Mouse (Mus musculus) gastrocnemius, adult 2 months (tissue): Measurements from ENCODE around the gene Arhgap6. TPM values are rescaled to one million over a fixed set of nuclear protein-coding genes. Genes with fewer than 3 reads are reported as not detected.

Source experiments
- DNase-seq: peaks from one replicate; pipeline ENCODE4 v3.0.0; 2022
- H3K27ac ChIP-seq: fragments of 200-600 bp; 2 replicates; pipeline ENCODE4 v1.8.1; 2022; ENCODE audit warnings: mild to moderate bottlenecking
- H3K4me3 ChIP-seq: fragments of 200-600 bp; 2 replicates; pipeline ENCODE4 v1.8.1; 2022; ENCODE audit warnings: mild to moderate bottlenecking, moderate library complexity
- CTCF ChIP-seq: fragments of 200-600 bp; IDR thresholded peaks from 2 replicates; pipeline ENCODE4 v1.8.1; 2022; ENCODE audit warnings: antibody characterized with exemption, mild to moderate bottlenecking, moderate library complexity
- intact Hi-C: fragments of 180-260 bp; cut with DNase I; formaldehyde crosslinking; loops from one replicate; pipeline ENCODE4 v1.15.1; 2025
- total RNA-seq, 2 experiments: library from RNA; stranded (reverse); gene quantifications; 2 replicates each; pipeline ENCODE4 v1.2.3; 2021

Arhgap6 gene
- total RNA-seq, 2 experiments from 2014 or later, result 3.3 to 3.5 TPM

DNA sequence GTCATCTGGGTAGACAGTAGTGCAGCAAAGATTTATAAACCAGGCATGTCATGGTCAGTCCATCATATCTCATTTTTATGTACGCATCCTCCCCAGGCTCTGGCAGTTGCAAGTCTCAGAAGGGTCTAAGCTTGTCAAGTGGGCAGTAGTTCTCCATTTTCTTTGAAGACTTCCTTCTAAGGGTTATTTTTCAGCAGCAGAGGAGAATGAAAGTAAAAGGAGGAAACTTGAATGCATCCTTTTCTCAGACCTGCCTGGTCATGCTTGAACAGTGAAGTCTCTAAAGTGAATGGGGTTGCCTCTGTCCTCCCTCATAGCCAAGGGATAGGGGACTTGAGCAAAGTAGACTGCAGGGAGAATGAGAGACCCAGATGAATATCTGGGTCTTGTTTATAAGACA is 239.5 kb downstream of the Arhgap6 start:
- no peak for DNase-seq
- H3K27ac ChIP-seq, result no peak overlapping the region
- no peak overlapping the region for H3K4me3 ChIP-seq
- intact Hi-C loops, result loop anchor here (10.0 kb wide), 1 partner anchor 90 kb away; no protein-coding TSS in a partner anchor
- no peak for TF ChIP-seq CTCF

DNA sequence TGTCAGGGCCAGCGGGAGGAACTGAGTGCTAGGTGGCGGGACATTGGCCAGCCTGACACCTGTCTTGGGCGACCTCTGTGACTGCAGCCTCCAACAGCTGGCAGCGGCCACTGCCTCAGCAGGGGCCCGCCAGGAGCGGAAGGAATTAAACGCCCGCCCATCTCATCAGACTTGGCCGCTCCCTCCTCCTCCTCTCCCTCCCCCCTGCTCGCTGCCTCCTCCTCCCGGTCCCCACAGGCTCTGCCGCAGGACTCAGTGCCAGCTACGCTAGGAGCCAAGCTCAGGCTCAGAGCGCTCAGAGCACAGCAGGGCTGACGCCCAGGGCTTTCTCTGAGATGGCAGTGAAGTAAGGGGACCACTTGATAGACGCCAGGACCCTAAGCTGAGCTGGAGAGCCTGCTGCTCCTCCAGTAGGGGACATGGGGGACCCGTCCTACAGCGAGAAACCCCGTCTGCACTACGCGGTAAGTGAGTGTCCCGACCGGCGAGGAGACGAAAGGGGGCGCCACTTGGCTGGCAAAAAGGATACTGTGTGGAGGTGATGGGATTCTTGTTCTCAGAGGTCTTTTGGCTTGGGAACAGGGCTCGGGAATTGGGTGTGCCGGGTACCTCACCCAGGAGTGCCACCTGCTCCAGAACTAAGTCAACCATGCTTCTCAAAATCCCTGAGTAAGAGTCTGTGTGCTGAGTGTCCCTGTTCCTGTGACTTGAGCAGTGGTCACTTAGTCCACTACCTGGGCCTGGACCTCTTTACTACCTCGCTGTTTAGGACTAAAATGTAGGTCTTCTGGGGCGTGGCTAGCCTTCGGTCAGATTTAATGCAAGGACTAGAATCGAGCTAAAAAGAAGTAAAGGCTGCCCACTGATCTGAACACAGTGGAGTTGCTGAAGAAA is 241.8 kb downstream of the Arhgap6 start:
- TF ChIP-seq CTCF, result peak; percentile 54
- peak overlapping the region; percentile 85 for H3K27ac ChIP-seq
- peak; percentile 86 for DNase-seq
- peak overlapping the region; percentile 74 for H3K4me3 ChIP-seq
- intact Hi-C loops, result loop anchor here (5.0 to 10.0 kb wide), 2 partner anchors 51 to 92 kb away; no protein-coding TSS in a partner anchor

DNA sequence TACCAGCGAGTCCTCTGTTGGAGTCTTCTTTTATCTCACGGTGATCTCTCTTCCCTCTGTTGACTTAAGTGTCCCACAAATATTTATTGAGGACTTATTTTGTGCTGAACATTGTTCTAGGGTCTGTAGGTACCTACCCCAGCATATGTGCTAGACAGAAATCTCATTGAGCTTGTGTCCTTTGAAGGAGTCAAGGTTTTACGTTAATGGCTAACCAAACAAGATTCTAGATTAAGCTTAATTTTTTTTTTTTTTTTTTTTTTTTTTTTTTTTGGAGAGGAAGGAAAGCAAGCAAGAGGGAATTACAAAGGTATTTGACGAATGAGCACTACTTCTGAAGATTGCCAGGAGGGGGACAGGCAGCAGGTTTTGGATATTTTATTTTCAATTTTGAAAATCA is 242.5 kb downstream of the Arhgap6 start:
- peak overlapping the region; percentile 74 for H3K4me3 ChIP-seq
- no peak for TF ChIP-seq CTCF
- intact Hi-C loops, result loop anchor here (5.0 to 10.0 kb wide), 2 partner anchors 50 to 93 kb away; no protein-coding TSS in a partner anchor
- H3K27ac ChIP-seq, result peak overlapping the region; percentile 85
- DNase-seq, result no peak

DNA sequence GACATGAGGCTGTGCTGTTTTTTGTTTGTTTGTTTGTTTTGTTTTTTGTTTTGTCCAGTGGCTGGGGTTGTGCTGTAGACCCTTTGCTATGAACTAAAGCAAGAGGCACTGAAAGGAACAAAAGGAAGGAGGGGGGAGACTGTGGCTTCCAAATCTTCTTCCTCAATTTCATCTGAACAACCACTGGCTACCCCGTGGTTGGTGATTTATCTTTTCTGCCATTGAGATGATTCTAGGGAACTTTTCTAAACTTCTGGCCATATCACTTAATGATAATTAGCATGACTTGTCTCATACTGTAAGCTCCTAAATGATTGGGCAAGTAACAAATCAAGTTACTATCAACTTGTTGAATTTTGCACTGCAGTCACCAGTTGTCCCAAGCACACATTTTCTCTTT is 249.0 kb downstream of the Arhgap6 start:
- no peak overlapping the region for H3K4me3 ChIP-seq
- H3K27ac ChIP-seq, result no peak overlapping the region
- intact Hi-C loops, result no loop called here
- no peak for TF ChIP-seq CTCF
- no peak for DNase-seq

DNA sequence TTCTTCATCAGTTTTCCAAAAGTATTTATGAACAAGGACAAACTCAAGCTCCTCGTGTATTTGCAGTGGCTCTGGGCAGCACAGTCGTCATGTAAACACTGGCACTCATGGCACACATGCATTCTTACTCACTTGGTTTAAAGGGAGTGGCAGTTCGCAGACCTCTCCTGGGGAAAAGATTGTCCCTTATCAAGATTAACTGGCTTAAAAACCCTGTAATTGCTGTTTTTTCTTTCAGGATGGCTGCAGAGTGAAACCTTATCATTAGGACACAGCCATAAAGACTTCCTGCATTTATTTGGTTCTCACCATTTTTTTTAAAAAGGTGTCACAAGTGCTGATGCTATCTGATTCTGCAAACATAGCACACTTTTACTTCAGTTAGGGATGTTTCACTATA is 252.7 kb downstream of the Arhgap6 start:
- TF ChIP-seq CTCF, result no peak
- Histone ChIP-seq H3K27ac (no peak overlapping the region), H3K4me3 (no peak overlapping the region)
- DNase-seq, result no peak
- intact Hi-C loops, result no loop called here

DNA sequence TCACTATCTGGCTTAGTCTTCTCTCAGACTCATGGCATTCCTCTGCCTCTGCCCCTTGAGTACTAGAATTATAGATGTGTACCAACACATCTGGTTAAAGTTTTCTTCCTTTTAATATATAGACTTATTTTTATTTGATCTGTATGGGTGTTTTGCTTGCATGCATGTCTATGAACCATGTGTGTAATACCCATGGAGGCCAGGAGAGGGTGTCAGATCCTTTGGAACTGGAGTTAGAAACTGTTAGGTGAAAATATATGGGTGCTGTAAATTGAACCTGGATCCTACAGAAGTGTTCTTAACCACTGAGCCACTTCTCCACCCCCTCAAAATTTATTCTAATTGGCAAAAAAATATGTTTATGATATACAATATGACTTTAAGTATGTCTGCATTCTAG is 254.7 kb downstream of the Arhgap6 start:
- peak; percentile 17; the same call in 1 of the 2 replicates for TF ChIP-seq CTCF
- intact Hi-C loops, result no loop called here
- DNase-seq, result no peak

DNA sequence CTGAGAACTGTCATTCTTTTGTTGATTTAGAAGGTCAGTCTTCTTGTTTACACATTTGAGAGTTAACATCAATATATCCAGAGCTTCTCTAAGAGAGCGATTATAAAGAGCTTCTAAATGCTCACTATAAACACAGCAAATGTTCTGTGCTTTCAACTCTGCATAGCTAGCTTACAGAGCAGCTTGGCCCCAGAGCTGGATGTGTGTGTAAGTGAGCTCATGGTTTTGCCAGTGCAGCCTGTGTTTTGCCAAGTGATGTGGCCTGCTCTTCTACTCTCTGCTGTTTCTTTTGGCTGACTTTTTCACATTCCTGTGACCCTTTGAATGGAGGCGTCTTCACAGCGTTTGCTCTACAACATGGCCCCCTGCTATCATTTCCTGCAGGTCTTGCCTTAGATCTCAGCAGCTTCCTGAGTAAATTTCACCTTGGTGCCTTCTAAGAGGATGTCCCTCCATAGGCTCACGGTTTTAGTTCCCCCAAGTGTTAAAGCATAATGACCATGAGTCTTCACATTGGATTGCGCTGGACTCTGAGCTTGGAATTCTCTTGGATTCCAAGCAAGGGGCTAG is 259.1 kb downstream of the Arhgap6 start:
- no peak for TF ChIP-seq CTCF
- Histone ChIP-seq H3K4me3 (no peak overlapping the region), H3K27ac (peak overlapping the region; percentile 46)
- peak; percentile 37 for DNase-seq
- intact Hi-C loops, result no loop called here

More for the DNA sequence above, 254.7 kb downstream of the Arhgap6 start:
- Histone ChIP-seq H3K4me3 (no peak overlapping the region), H3K27ac (no peak overlapping the region)

DNA sequence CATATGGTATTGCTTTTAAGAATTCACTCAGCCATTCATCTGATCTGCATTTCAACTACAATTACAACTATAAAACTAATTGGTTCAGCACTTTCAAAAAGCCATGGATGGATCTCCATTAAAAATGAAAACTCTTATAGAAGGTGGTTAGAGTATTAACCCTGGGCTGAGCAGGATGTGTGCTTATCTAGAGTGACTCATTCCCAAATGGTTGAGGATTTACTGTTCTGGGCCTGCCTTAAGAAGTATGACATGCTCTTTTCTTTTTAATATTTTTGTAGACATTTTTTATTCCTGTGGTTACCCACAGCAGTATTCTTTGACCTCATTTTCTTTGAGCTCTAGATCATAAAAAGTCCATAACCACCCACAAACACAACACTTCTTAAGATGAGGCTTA is 267.7 kb downstream of the Arhgap6 start:
- no peak overlapping the region for H3K4me3 ChIP-seq
- TF ChIP-seq CTCF, result no peak
- no peak overlapping the region for H3K27ac ChIP-seq
- DNase-seq, result no peak
- intact Hi-C loops, result no loop called here

DNA sequence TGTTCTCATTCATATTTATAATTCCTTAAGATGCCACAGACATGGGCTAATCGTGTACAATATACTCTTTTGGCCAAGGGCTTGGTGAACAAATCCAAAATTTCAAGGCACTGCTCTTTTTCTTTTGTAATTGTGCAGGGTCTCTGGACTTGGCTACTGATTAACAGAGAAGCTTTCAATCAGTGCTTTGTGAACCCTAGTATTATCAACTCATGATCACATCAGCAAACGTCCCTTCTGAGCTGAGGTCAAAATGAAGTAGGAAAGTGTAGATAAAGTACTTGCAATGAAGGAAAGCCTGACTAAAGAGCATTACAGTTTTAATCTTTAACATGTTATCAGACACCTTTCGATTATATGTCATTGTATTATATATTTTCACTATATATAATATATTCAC is 270.4 kb downstream of the Arhgap6 start:
- Histone ChIP-seq H3K4me3 (no peak overlapping the region), H3K27ac (no peak overlapping the region)
- intact Hi-C loops, result no loop called here
- no peak for DNase-seq
- TF ChIP-seq CTCF, result no peak

DNA sequence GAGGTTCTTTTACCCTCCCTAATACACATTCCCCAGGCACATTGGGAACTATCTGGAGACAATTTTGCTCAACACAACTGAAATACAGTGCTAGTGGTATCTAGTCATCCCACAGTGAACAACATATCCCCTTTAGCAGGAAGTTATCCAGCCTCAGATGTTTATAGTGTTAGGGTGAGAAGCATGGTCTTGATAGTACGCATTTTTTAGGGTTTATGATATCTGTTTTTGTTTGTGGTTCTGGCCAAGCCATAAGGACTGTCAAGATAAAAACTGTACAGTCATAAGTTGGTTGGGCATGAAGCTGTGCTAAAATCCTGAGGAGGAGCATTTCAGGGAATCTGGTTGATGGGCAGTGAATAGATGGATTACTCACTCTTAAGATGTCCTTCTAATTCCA is 271.0 kb downstream of the Arhgap6 start:
- intact Hi-C loops, result no loop called here
- no peak for TF ChIP-seq CTCF
- Histone ChIP-seq H3K4me3 (no peak overlapping the region), H3K27ac (no peak overlapping the region)
- no peak for DNase-seq

DNA sequence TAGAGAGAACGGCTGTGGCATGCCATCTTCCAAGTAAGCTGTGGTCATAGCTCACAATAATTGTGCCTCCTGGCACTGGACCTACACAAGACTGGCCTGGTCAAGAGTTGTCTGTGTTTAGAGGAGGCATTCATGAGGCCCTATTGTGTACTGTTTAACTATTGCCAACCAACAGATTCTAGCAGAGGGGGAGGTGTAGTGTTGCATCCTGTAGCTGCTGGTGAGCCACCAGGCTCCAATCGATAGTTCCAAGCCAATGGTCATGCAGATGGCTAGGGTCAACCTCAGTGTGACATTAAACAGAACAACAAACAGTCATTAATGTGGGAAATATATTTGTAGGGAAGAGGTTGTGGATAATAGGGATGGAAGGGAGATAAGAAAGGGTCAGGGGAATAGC is 280.1 kb downstream of the Arhgap6 start:
- intact Hi-C loops, result no loop called here
- no peak for TF ChIP-seq CTCF
- H3K4me3 ChIP-seq, result no peak overlapping the region

DNA sequence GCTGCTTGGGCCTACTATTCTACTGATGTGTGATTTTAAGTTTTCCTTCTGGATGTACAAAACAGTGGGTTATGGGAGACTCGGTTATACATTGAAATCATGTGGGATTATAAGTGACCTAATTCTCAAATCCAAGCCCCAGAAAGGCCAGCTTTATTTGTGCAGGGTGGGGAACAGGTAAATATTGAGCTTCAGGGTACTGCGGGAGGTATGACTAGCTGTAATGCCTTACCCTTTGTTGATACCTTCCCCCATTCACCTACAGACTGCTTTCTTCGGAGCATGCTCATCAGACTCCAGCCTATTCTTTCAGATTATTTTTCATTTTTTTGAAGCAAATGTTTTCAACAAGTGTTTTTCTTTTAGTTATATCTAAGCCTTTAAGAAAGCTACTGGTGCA is 286.7 kb downstream of the Arhgap6 start:
- intact Hi-C loops, result loop anchor here (10.0 kb wide), 1 partner anchor 367 kb away; no protein-coding TSS in a partner anchor
- Histone ChIP-seq H3K4me3 (no peak overlapping the region), H3K27ac (no peak overlapping the region)
- no peak for TF ChIP-seq CTCF
- no peak for DNase-seq

More for the DNA sequence above, 280.1 kb downstream of the Arhgap6 start:
- DNase-seq, result no peak
- H3K27ac ChIP-seq, result no peak overlapping the region

DNA sequence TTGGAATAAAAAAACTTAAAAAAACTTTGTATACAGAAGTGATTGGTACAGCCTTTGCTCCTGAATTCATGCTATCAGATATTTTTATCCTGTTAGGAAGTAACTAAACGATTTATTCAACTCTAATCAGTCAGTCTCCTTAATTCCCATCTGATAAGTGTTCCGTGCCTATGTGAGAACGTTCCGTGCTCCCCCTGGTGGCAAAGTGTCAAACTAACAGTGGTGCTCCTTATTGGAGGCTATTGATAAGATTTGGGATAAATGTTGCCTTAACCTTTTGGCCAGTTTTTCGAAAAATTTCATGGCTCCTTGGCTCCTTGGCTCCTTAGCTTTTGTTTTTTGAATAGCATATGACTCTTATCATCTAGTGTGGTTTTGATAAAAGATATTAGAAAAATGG is 291.0 kb downstream of the Arhgap6 start:
- intact Hi-C loops, result loop anchor here (2.0 to 10.0 kb wide), 4 partner anchors 49 to 371 kb away; no protein-coding TSS in a partner anchor
- DNase-seq, result peak; percentile 64
- no peak overlapping the region for H3K4me3 ChIP-seq
- peak; percentile 72 for TF ChIP-seq CTCF
- no peak overlapping the region for H3K27ac ChIP-seq
